14 mouse cellular contexts compared by ENCODE assay signal in genomic region chr7:131547481-131547880, GRCm38 (mm10). TPM values are rescaled to one million over a fixed set of nuclear protein-coding genes. Genes with fewer than 3 reads are reported as not detected.
"Had no signal": no experiment of that assay in that cellular context is flagged by ENCODE, and none has a peak within 500 bp of the region (broad histone marks: within the 10 kb centered on the region; RNA-seq: fewer than 3 reads in every experiment).

No protein-coding gene starts in this region.

- ATAC-seq: intestine, postnatal 0 days; liver, embryonic 12.5 days; midbrain, embryonic 16.5 days had no signal

- DNase-seq: kidney, postnatal 14 days; left cerebral cortex, postnatal 4 days; lung, postnatal 14 days; thymus, postnatal 4 days had no signal

- H3K36me3 ChIP-seq: limb, embryonic 15.5 days; liver, embryonic 12.5 days; lung, embryonic 15.5 days had no signal

- H3K4me2 ChIP-seq: limb, embryonic 15.5 days; liver, embryonic 12.5 days; lung, embryonic 15.5 days had no signal

- H3K27ac ChIP-seq: limb, embryonic 15.5 days; liver, embryonic 12.5 days; lung, embryonic 15.5 days; macrophage; stomach, postnatal 0 days had no signal

- H3K9ac ChIP-seq: limb, embryonic 15.5 days; liver, embryonic 12.5 days; lung, embryonic 15.5 days had no signal

- H3K9me3 ChIP-seq: limb, embryonic 15.5 days; liver, embryonic 12.5 days; lung, embryonic 15.5 days had no signal

- H3K4me3 ChIP-seq: limb, embryonic 15.5 days; liver, embryonic 12.5 days; lung, embryonic 15.5 days; megakaryocyte, embryonic 14.5 days had no signal

RNA-seq across cellular contexts. Expression of gene Hmx2, which starts 1.1 kb away (rescaled TPM):
- polyA plus RNA-seq: kidney, embryonic 14.5 days; limb, embryonic 15.5 days; liver, embryonic 12.5 days; liver, embryonic 16.5 days; lung, embryonic 15.5 days; macrophage had no signal

RNA-seq across cellular contexts. Expression of gene Hmx3, which starts 4.8 kb away (rescaled TPM):
- polyA plus RNA-seq: kidney, embryonic 14.5 days; limb, embryonic 15.5 days; liver, embryonic 12.5 days; liver, embryonic 16.5 days; lung, embryonic 15.5 days; macrophage had no signal
